Mouse (Mus musculus): ENCODE measurements around the gene 1700008O03Rik. TPM values are rescaled to one million over a fixed set of nuclear protein-coding genes. Genes with fewer than 3 reads are reported as not detected.

Gene 1700008O03Rik
- polyA plus RNA-seq, 1 experiment: 131 TPM

DNA sequence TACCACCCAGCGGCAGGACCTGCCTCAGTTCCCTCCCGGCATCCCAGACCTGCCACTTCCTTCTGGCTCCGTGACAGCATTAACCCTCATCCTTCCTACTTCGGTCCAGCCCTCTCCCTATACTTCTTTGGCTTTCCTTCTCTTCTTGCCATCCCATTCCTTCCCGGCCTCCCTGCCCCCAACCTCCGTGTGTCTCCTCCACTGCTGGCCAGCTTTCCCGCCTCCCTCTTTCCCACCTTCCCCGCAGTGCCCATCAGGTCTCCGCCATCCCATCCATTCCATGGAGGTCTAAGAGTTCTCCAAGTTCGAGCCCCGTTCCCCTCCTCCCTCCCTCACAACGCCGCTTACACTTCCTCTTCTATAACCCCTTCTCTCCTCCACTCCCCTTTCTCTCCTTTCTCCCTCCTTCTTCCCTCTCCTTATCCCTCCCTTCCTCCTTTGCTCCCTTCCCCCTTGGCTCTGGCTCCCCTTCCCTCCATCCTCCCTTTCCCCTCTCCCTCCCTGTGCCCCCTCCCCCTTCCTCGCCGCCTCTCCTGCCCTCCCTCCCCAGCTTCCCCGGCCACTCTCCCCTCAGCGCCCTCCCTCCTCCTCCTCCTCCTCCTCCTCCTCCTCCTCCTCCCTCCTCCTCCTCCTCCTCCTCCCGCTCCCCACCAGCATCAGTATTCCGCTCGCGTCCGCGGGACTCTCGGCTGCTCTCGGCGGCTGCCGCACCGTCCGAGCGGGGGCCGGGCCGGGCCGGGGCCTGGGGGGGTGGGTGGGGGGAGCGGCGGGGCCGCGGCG, 42.7 kb upstream of the 1700008O03Rik start:
- no peak for TF ChIP-seq CTCF (IDR thresholded peaks at IDR 0.05; ENCODE audit: control insufficient read depth, insufficient read depth, insufficient replicate concordance, low read depth, low read length)
- no peak for TF ChIP-seq POLR2A (IDR thresholded peaks at IDR 0.05; ENCODE audit: control insufficient read depth, low read depth, low read length)
- no peak overlapping the region for H3K4me3 ChIP-seq (ENCODE audit: control insufficient read depth, low read depth, low read length)
- H3K27me3 ChIP-seq (ENCODE audit: control insufficient read depth, insufficient read depth, low read length): 0 out of 2 replicates have a peak, but pooled peaks cover 2% of the 10 kb centered on the region
- H3K4me1 ChIP-seq (ENCODE audit: control insufficient read depth, insufficient read depth, low read length): peaks cover 2% of the 10 kb centered on the region
- H3K27ac ChIP-seq (ENCODE audit: control insufficient read depth, insufficient read depth, low read depth, low read length): no peak overlapping the region
- no peaks in the 10 kb centered on the region for H3K36me3 ChIP-seq (ENCODE audit: control insufficient read depth, insufficient read depth, low read length)

DNA sequence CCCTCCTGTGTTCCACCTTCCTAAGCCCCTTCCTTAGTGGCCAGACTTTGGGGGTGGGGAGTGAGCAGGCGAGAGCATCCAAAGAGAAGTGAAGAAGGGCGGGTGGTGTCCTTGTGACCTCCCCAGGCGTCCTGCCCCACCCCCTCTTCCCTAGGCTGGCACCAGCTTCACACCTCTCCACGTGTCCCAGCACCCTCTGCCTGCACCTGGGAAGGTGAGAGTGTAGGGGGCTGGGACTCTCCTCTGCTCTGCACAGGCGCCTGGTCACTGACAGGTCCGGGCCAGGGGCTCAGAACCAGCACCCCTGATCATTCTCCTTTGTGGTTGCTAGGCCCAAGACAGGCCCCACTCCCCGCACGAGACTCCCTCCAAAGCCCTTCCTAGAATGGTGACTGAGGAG, 42.0 kb upstream of the 1700008O03Rik start:
- peaks cover 2% of the 10 kb centered on the region for H3K4me1 ChIP-seq (ENCODE audit: control insufficient read depth, insufficient read depth, low read length)
- H3K36me3 ChIP-seq (ENCODE audit: control insufficient read depth, insufficient read depth, low read length): no peaks in the 10 kb centered on the region
- H3K27me3 ChIP-seq (ENCODE audit: control insufficient read depth, insufficient read depth, low read length): 0 out of 2 replicates have a peak, but pooled peaks cover 2% of the 10 kb centered on the region
- no peak for TF ChIP-seq CTCF (IDR thresholded peaks at IDR 0.05; ENCODE audit: control insufficient read depth, insufficient read depth, insufficient replicate concordance, low read depth, low read length)
- no peak for TF ChIP-seq POLR2A (IDR thresholded peaks at IDR 0.05; ENCODE audit: control insufficient read depth, low read depth, low read length)
- H3K27ac ChIP-seq (ENCODE audit: control insufficient read depth, insufficient read depth, low read depth, low read length): no peak overlapping the region
- H3K4me3 ChIP-seq (ENCODE audit: control insufficient read depth, low read depth, low read length): no peak overlapping the region

DNA sequence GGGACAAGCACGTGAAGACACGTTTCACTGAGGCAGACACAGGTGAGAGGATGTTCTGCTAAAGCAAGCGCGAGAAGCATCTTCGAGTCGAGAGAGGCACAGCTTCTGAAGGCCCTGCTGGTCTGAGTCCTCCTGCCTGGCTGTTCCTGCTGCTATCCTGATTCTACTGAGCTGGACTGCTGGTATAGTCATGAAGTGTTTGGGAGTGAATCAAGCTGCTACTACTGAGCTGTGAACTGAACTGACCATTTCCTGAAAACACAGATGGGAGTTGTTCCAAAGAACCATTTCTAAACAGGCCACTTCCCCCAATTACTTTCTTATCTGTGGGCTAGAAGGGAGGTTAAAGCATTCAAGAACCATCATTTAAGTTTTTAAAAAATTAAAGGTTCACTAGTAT, 27.7 kb upstream of the 1700008O03Rik start:
- H3K27ac ChIP-seq (ENCODE audit: control insufficient read depth, insufficient read depth, low read depth, low read length): no peak overlapping the region
- no peaks in the 10 kb centered on the region for H3K36me3 ChIP-seq (ENCODE audit: control insufficient read depth, insufficient read depth, low read length)
- no peak for TF ChIP-seq POLR2A (IDR thresholded peaks at IDR 0.05; ENCODE audit: control insufficient read depth, low read depth, low read length)
- H3K4me3 ChIP-seq (ENCODE audit: control insufficient read depth, low read depth, low read length): no peak overlapping the region
- no peaks in the 10 kb centered on the region for H3K4me1 ChIP-seq (ENCODE audit: control insufficient read depth, insufficient read depth, low read length)
- no peaks in the 10 kb centered on the region for H3K27me3 ChIP-seq (ENCODE audit: control insufficient read depth, insufficient read depth, low read length)

DNA sequence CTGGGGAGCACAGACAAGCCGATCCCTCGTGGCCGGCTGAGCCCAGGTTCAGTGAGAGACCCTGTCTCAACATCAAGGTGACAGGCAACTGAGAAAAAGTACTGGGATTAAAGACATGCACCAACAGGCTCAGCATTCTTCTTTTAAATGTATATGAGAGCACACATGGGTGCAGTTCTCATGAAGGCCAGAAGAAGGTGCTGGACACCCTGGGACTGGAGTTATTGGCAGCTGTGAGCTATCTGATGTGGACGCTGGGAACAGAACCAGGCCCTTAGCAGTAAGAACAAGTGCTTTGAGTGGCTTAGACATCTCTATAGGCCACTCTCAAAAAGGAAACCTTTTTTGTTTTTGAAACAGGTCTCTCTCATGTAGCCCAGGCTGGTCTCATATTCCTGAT, 25.5 kb upstream of the 1700008O03Rik start:
- H3K27ac ChIP-seq (ENCODE audit: control insufficient read depth, insufficient read depth, low read depth, low read length): no peak overlapping the region
- no peaks in the 10 kb centered on the region for H3K36me3 ChIP-seq (ENCODE audit: control insufficient read depth, insufficient read depth, low read length)
- no peak overlapping the region for H3K4me3 ChIP-seq (ENCODE audit: control insufficient read depth, low read depth, low read length)
- no peaks in the 10 kb centered on the region for H3K27me3 ChIP-seq (ENCODE audit: control insufficient read depth, insufficient read depth, low read length)
- H3K4me1 ChIP-seq (ENCODE audit: control insufficient read depth, insufficient read depth, low read length): peaks cover under 1% of the 10 kb centered on the region
- no peak for TF ChIP-seq CTCF (IDR thresholded peaks at IDR 0.05; ENCODE audit: control insufficient read depth, insufficient read depth, insufficient replicate concordance, low read depth, low read length)
- no peak for TF ChIP-seq POLR2A (IDR thresholded peaks at IDR 0.05; ENCODE audit: control insufficient read depth, low read depth, low read length)

DNA sequence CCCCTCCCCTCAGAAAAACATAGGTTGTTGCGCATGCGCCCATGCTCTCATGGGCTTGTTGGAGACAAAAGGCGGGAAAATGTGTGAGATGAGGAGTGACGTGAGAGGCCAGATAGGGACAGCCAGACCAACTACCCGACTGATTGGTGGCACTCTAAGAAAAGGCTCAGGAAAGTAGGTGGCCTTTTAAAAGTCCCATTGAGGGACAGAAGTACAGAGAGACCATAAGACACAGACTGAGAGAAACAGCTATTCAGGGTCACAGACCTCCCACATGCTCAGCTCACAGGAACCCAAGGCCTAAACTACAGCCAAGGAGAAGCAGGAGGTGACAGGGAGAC, 20.4 kb upstream of the 1700008O03Rik start:
- Histone ChIP-seq H3K4me3 (ENCODE audit: control insufficient read depth, low read depth, low read length) (peak overlapping the region; percentile 71), H3K27ac (ENCODE audit: control insufficient read depth, insufficient read depth, low read depth, low read length) (no peak overlapping the region), H3K4me1 (ENCODE audit: control insufficient read depth, insufficient read depth, low read length) (peaks cover 4% of the 10 kb centered on the region), H3K36me3 (ENCODE audit: control insufficient read depth, insufficient read depth, low read length) (no peaks in the 10 kb centered on the region), H3K27me3 (ENCODE audit: control insufficient read depth, insufficient read depth, low read length) (no peaks in the 10 kb centered on the region)
- TF ChIP-seq CTCF (IDR thresholded peaks at IDR 0.05; ENCODE audit: control insufficient read depth, insufficient read depth, insufficient replicate concordance, low read depth, low read length): no peak
- TF ChIP-seq POLR2A (IDR thresholded peaks at IDR 0.05; ENCODE audit: control insufficient read depth, low read depth, low read length): no peak

DNA sequence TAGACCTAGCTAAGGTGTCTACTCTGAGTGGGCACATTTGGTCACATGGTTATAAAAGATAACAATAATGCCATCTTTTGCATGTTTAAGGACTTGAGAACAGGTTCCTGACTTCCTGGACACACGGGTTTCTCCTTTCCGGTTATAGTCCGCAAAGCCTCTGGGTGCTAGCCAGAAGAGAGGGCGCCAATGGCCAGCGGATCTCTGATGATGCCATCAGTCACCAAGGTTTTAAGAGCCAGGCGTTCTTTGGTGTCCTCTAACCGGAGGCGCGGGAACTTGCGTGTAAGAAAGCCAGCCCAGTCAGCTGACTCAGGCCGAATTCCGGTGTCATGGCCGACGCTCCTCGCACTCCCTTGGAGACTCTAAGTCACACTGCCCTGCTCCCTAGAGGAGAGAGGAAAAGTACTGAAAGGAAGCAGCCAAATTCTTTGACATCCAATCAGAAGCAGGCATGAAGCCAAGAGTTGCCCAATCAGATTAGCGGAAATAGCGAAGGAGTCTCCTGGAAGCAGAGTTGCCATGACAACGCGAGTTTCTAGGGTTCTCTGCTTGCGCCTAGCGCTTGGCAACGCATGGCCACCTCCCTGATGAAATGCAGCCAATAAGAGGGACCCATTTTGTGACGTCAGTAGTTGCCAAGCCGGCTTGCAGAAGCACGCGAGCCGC, 19.9 kb upstream of the 1700008O03Rik start:
- Histone ChIP-seq H3K36me3 (ENCODE audit: control insufficient read depth, insufficient read depth, low read length) (no peaks in the 10 kb centered on the region), H3K27me3 (ENCODE audit: control insufficient read depth, insufficient read depth, low read length) (no peaks in the 10 kb centered on the region), H3K27ac (ENCODE audit: control insufficient read depth, insufficient read depth, low read depth, low read length) (0 out of 2 replicates have a peak overlapping the region, but pooled peaks have one; percentile 34), H3K4me3 (ENCODE audit: control insufficient read depth, low read depth, low read length) (peak overlapping the region; percentile 83), H3K4me1 (ENCODE audit: control insufficient read depth, insufficient read depth, low read length) (peaks cover 4% of the 10 kb centered on the region)
- TF ChIP-seq CTCF (IDR thresholded peaks at IDR 0.05; ENCODE audit: control insufficient read depth, insufficient read depth, insufficient replicate concordance, low read depth, low read length) (no peak), POLR2A (IDR thresholded peaks at IDR 0.05; ENCODE audit: control insufficient read depth, low read depth, low read length) (peak; percentile 56; the same call in 1 of the 2 replicates)

DNA sequence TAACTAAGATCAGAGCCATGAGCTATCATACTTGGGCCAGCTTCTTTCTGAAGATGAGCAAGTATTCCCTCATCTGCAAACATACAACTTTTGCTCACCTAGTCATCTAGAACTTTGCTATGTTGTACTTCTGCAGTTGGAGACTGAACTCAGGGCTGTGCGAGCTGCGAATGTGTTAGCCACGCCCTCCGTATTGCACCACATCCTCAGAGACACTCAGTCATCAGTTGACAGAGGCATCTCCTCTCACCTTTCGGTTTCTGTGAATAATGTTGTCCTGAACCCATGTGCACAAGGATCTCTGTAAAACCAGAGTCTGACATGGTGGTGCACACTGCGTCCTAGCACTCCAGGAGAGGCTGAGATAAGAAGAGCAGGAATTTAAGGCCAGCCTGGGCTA, 16.1 kb upstream of the 1700008O03Rik start:
- H3K27ac ChIP-seq (ENCODE audit: control insufficient read depth, insufficient read depth, low read depth, low read length): no peak overlapping the region
- no peaks in the 10 kb centered on the region for H3K27me3 ChIP-seq (ENCODE audit: control insufficient read depth, insufficient read depth, low read length)
- H3K4me3 ChIP-seq (ENCODE audit: control insufficient read depth, low read depth, low read length): no peak overlapping the region
- TF ChIP-seq POLR2A (IDR thresholded peaks at IDR 0.05; ENCODE audit: control insufficient read depth, low read depth, low read length): no peak
- H3K36me3 ChIP-seq (ENCODE audit: control insufficient read depth, insufficient read depth, low read length): no peaks in the 10 kb centered on the region
- peaks cover 4% of the 10 kb centered on the region for H3K4me1 ChIP-seq (ENCODE audit: control insufficient read depth, insufficient read depth, low read length)
